Mouse (Mus musculus): ENCODE results near the gene Ino80e. TPM values are rescaled to one million over a fixed set of nuclear protein-coding genes. Genes with fewer than 3 reads are reported as not detected.
"Not testable (repeated sequence)": the region's sequence is repeated elsewhere in the genome, so short reads cannot be mapped to it uniquely, and the experiment has no call there.

Ino80e gene
- not detected in 2 replicates for polyA plus RNA-seq (2012; ENCODE audit: insufficient read depth, insufficient read length, low replicate concordance, missing spikeins)

- peak within 1 kb of the TSS; percentile 64 for H3K4me3 ChIP-seq (ENCODE audit: insufficient read depth, low read depth, low read length)
- peaks cover 21% of the 10 kb centered on the region for H3K4me1 ChIP-seq (ENCODE audit: control insufficient read depth, insufficient read depth, low read length)
- H3K27ac ChIP-seq (ENCODE audit: insufficient read depth, low read depth, low read length): peak within 1 kb of the TSS; percentile 78
- TF ChIP-seq POLR2A (IDR thresholded peaks at IDR 0.05; ENCODE audit: insufficient read depth, low read depth, low read length) (peak; percentile 55; the same call in 1 of the 2 replicates), CTCF (IDR thresholded peaks at IDR 0.05; ENCODE audit: insufficient read depth, low read depth, low read length) (no peak)
- under 1% methylated on average over 41 of the region's 41 CpGs for WGBS
These were observed at the start of gene Ino80e for GRCm38 (mm10) chr7:126862147-126862784. Gene Ino80e, minus strand, starts transcription at chr7:126862377.

- WGBS: 76% methylated on average over 3 of the region's 3 CpGs
- H3K4me3 ChIP-seq (ENCODE audit: insufficient read depth, low read depth, low read length): no peak overlapping the region
- H3K4me1 ChIP-seq (ENCODE audit: control insufficient read depth, insufficient read depth, low read length): no peaks in the 10 kb centered on the region
- no peak for TF ChIP-seq CTCF (IDR thresholded peaks at IDR 0.05; ENCODE audit: insufficient read depth, low read depth, low read length)
- no peak for TF ChIP-seq POLR2A (IDR thresholded peaks at IDR 0.05; ENCODE audit: insufficient read depth, low read depth, low read length)
- H3K27ac ChIP-seq (ENCODE audit: insufficient read depth, low read depth, low read length): no peak overlapping the region
These were observed 43.4 kb upstream of the Ino80e start for GRCm38 (mm10) chr7:126905590-126905989.

DNA sequence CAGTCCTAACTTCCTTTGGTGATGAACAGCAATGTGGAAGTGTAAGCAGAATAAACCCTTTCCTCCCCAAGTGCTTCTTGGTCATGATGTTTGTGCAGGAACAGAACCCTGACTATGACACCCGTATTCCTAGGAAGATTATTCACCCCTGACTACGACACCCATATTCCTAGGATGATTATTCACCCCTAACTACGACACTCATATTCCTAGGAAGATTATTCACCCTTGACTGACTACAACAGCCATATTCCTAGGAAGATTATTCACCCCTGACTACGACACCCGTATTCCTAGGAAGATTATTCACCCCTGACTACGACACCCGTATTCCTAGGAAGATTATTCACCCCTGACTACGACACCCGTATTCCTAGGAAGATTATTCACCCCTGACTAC lies 37.6 kb upstream of the Ino80e start:
- not testable (repeated sequence) for H3K27ac ChIP-seq (ENCODE audit: insufficient read depth, low read depth, low read length); H3K4me1 ChIP-seq (ENCODE audit: control insufficient read depth, insufficient read depth, low read length); H3K4me3 ChIP-seq (ENCODE audit: insufficient read depth, low read depth, low read length)
- 94% methylated on average over 8 of the region's 9 CpGs for WGBS

- WGBS: 12% methylated on average over 37 of the region's 37 CpGs
These were observed 36.2 kb upstream of the Ino80e start for GRCm38 (mm10) chr7:126898102-126898990.

GRCm38 (mm10) chr7:126897390-126898101 lies 35.4 kb upstream of the Ino80e start:
- TF ChIP-seq CTCF (IDR thresholded peaks at IDR 0.05; ENCODE audit: insufficient read depth, low read depth, low read length) (no peak), POLR2A (IDR thresholded peaks at IDR 0.05; ENCODE audit: insufficient read depth, low read depth, low read length) (no peak)
- Histone ChIP-seq H3K27ac (ENCODE audit: insufficient read depth, low read depth, low read length) (peak overlapping the region; percentile 91), H3K4me1 (ENCODE audit: control insufficient read depth, insufficient read depth, low read length) (peaks cover 10% of the 10 kb centered on the region), H3K4me3 (ENCODE audit: insufficient read depth, low read depth, low read length) (peak overlapping the region; percentile 84)
- 13% methylated on average over 16 of the region's 16 CpGs for WGBS

More at GRCm38 (mm10) chr7:126898102-126898990, 36.2 kb upstream of the Ino80e start:
- H3K4me1 ChIP-seq (ENCODE audit: control insufficient read depth, insufficient read depth, low read length): peaks cover 10% of the 10 kb centered on the region
- H3K27ac ChIP-seq (ENCODE audit: insufficient read depth, low read depth, low read length): peak overlapping the region; percentile 91
- TF ChIP-seq CTCF (IDR thresholded peaks at IDR 0.05; ENCODE audit: insufficient read depth, low read depth, low read length): no peak
- TF ChIP-seq POLR2A (IDR thresholded peaks at IDR 0.05; ENCODE audit: insufficient read depth, low read depth, low read length): peak; percentile 91
- H3K4me3 ChIP-seq (ENCODE audit: insufficient read depth, low read depth, low read length): peak overlapping the region; percentile 84

GRCm38 (mm10) chr7:126896912-126897311 lies 34.7 kb upstream of the Ino80e start:
- peaks cover 10% of the 10 kb centered on the region for H3K4me1 ChIP-seq (ENCODE audit: control insufficient read depth, insufficient read depth, low read length)
- TF ChIP-seq POLR2A (IDR thresholded peaks at IDR 0.05; ENCODE audit: insufficient read depth, low read depth, low read length) (no peak), CTCF (IDR thresholded peaks at IDR 0.05; ENCODE audit: insufficient read depth, low read depth, low read length) (no peak)
- H3K27ac ChIP-seq (ENCODE audit: insufficient read depth, low read depth, low read length): no peak overlapping the region
- 87% methylated on average over 5 of the region's 5 CpGs for WGBS
- no peak overlapping the region for H3K4me3 ChIP-seq (ENCODE audit: insufficient read depth, low read depth, low read length)

DNA sequence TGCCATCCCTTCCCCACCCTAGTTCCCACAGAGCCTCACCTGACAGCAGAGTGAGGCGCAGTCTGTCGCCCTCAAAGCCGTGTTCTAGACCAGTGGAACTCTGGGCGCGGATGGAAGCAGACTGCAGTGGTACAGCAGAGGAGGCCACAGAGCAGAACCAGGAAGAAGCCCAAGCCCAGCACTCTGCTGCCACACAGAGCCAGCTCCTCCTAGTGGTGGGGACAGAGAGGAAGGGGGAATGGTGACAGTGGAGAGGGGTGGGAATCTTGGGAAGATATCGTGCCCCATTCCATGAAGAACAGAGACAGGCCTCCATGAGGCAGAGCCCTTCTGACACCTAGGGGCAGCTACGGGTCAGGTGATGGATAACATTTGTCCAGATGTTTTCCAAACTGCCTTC lies 26.7 kb upstream of the Ino80e start:
- WGBS: 54% methylated on average over 7 of the region's 7 CpGs
- Histone ChIP-seq H3K4me1 (ENCODE audit: control insufficient read depth, insufficient read depth, low read length) (0 out of 2 replicates have a peak, but pooled peaks cover 2% of the 10 kb centered on the region), H3K4me3 (ENCODE audit: insufficient read depth, low read depth, low read length) (no peak overlapping the region), H3K27ac (ENCODE audit: insufficient read depth, low read depth, low read length) (no peak overlapping the region)
- TF ChIP-seq POLR2A (IDR thresholded peaks at IDR 0.05; ENCODE audit: insufficient read depth, low read depth, low read length) (no peak), CTCF (IDR thresholded peaks at IDR 0.05; ENCODE audit: insufficient read depth, low read depth, low read length) (0 out of 2 replicates have a peak, but pooled peaks have one; percentile 21)

- 96% methylated on average over 5 of the region's 5 CpGs for WGBS
- Histone ChIP-seq H3K27ac (ENCODE audit: insufficient read depth, low read depth, low read length) (no peak overlapping the region), H3K4me3 (ENCODE audit: insufficient read depth, low read depth, low read length) (no peak overlapping the region), H3K4me1 (ENCODE audit: control insufficient read depth, insufficient read depth, low read length) (peaks cover 4% of the 10 kb centered on the region; the same call in 1 of the 2 replicates)
- TF ChIP-seq CTCF (IDR thresholded peaks at IDR 0.05; ENCODE audit: insufficient read depth, low read depth, low read length) (no peak), POLR2A (IDR thresholded peaks at IDR 0.05; ENCODE audit: insufficient read depth, low read depth, low read length) (no peak)
These were observed 25.1 kb upstream of the Ino80e start for GRCm38 (mm10) chr7:126887281-126887680.

Measured in olfactory bulb, adult 2 months (tissue).